Mouse (Mus musculus) neutrophil, adult 5-6 weeks (primary cell): Measurements from ENCODE around the gene Lix1. TPM values are rescaled to one million over a fixed set of nuclear protein-coding genes. Genes with fewer than 3 reads are reported as not detected.
A peak's percentile ranks its signal among the peaks of the same experiment; 100 is the strongest.

ENCODE experiments used
- ATAC-seq: fragments of 151-379, 151-347 bp; 2 replicates; pipeline ENCODE4 v1.8.0; 2017; ENCODE audit warnings: mild to moderate bottlenecking, moderate TSS enrichment; ENCODE audit not compliant: insufficient number of reproducible peaks, poor library complexity, low FRiP score, severe bottlenecking; ENCODE audit errors: extremely low read depth
- total RNA-seq: library from RNA; stranded (forward); fragments of 200-1000 nt; gene quantifications from 2 replicates; pipeline ENCODE4 v1.2.3, GENCODE M21; 2017

Gene Lix1
- total RNA-seq, 1 experiment from 2014 or later = not detected

- no peak for ATAC-seq
Observed at GRCm38 (mm10) chr17:17408720-17409478, 6.4 kb downstream of the Lix1 start.

- ATAC-seq = no peak
Observed at GRCm38 (mm10) chr17:17409601-17410000, 7.1 kb downstream of the Lix1 start.

GRCm38 (mm10) chr17:17411443-17411842 lies 9.0 kb downstream of the Lix1 start:
- ATAC-seq = no peak

GRCm38 (mm10) chr17:17412176-17412575 lies 9.7 kb downstream of the Lix1 start:
- ATAC-seq = no peak

GRCm38 (mm10) chr17:17414206-17414605 lies 11.7 kb downstream of the Lix1 start:
- ATAC-seq = no peak

GRCm38 (mm10) chr17:17424609-17425307 lies 22.3 kb downstream of the Lix1 start:
- no peak for ATAC-seq

GRCm38 (mm10) chr17:17425308-17425813 lies 22.9 kb downstream of the Lix1 start:
- ATAC-seq = no peak

GRCm38 (mm10) chr17:17425906-17426305 lies 23.4 kb downstream of the Lix1 start:
- ATAC-seq = no peak

GRCm38 (mm10) chr17:17428888-17429287 lies 26.4 kb downstream of the Lix1 start:
- ATAC-seq = no peak

GRCm38 (mm10) chr17:17433679-17434078 lies 31.2 kb downstream of the Lix1 start:
- no peak for ATAC-seq

- no peak for ATAC-seq
Observed at GRCm38 (mm10) chr17:17438576-17439191, 36.2 kb downstream of the Lix1 start.

- ATAC-seq = no peak
Observed at GRCm38 (mm10) chr17:17441876-17442498, 39.5 kb downstream of the Lix1 start.

GRCm38 (mm10) chr17:17444297-17444886 lies 41.9 kb downstream of the Lix1 start:
- ATAC-seq = no peak

- no peak for ATAC-seq
Observed at GRCm38 (mm10) chr17:17446683-17447082, 44.2 kb downstream of the Lix1 start.

- ATAC-seq = no peak
Observed at GRCm38 (mm10) chr17:17447821-17448220, 45.3 kb downstream of the Lix1 start.

- ATAC-seq = peak; percentile 26; the same call in 1 of the 2 replicates
Observed at GRCm38 (mm10) chr17:17448737-17449440, 46.4 kb downstream of the Lix1 start.

- no peak for ATAC-seq
Observed at GRCm38 (mm10) chr17:17449441-17449770, 46.9 kb downstream of the Lix1 start.

- no peak for ATAC-seq
Observed at GRCm38 (mm10) chr17:17451102-17451501, 48.6 kb downstream of the Lix1 start.
